Mouse (Mus musculus): Measurements from ENCODE around the gene Nop16. TPM values are rescaled to one million over a fixed set of nuclear protein-coding genes. Genes with fewer than 3 reads are reported as not detected.
"Not testable (repeated sequence)": the region's sequence is repeated elsewhere in the genome, so short reads cannot be mapped to it uniquely, and the experiment has no call there.

Gene Nop16
- polyA plus RNA-seq (2016; fragmentation: Nextera tagmentation; extraction: Ambion mirVana) = 58.0 and 66.2 TPM in 2 replicates

GRCm38 (mm10) chr13:54589996-54590951 is at the start of gene Nop16, which contains the start of gene Higd2a:
Nop16 (minus strand) TSS chr13:54590090.
Higd2a (plus strand) TSS chr13:54590207.
- H3K9ac ChIP-seq = peak within 1 kb of the TSS; percentile 74

DNA sequence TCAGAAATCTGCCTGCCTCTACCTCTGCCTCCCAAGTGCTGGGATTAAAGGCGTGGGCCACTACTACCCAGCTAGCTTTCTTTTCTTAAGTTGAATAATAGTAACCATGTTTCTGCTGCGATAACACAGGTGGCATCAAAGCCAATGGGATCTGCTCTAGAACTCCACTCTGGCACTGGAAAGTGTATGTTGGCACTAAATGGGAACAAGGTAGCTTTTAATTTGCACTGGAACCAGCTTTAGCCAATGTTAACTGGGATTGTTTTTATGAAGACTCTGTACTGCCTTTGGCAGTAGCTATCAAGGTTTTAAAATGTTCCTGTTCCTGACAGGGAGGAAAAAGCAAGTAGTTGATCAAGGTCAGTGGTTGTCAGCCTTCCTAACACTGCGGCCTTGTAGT is 45.1 kb upstream of the Nop16 start:
- 98% methylated on average over 3 of the region's 3 CpGs for WGBS
- no peak for ATAC-seq (ENCODE audit: low FRiP score, low read depth)
- Histone ChIP-seq H3K36me3 (peaks cover 21% of the 10 kb centered on the region), H3K27ac (no peak overlapping the region), H3K9me3 (no peaks in the 10 kb centered on the region), H3K9ac (no peak overlapping the region), H3K4me2 (replicated peaks) (no peak overlapping the region), H3K4me1 (no peaks in the 10 kb centered on the region), H3K27me3 (replicated peaks) (no peaks in the 10 kb centered on the region), H3K4me3 (no peak overlapping the region)

More at GRCm38 (mm10) chr13:54589996-54590951, at the start of gene Nop16, which contains the start of gene Higd2a:
- Histone ChIP-seq H3K4me1 (peaks cover 8% of the 10 kb centered on the region), H3K9me3 (no peaks in the 10 kb centered on the region), H3K4me2 (replicated peaks) (peak within 1 kb of the TSS; percentile 76), H3K4me3 (peak within 1 kb of the TSS; percentile 66), H3K36me3 (peaks cover 35% of the 10 kb centered on the region), H3K27ac (peak within 1 kb of the TSS; percentile 34; the same call in 1 of the 2 replicates), H3K27me3 (replicated peaks) (no peaks in the 10 kb centered on the region)
- ATAC-seq (ENCODE audit: low FRiP score, low read depth) = peak; percentile 98
- WGBS = under 1% methylated on average over 51 of the region's 51 CpGs

DNA sequence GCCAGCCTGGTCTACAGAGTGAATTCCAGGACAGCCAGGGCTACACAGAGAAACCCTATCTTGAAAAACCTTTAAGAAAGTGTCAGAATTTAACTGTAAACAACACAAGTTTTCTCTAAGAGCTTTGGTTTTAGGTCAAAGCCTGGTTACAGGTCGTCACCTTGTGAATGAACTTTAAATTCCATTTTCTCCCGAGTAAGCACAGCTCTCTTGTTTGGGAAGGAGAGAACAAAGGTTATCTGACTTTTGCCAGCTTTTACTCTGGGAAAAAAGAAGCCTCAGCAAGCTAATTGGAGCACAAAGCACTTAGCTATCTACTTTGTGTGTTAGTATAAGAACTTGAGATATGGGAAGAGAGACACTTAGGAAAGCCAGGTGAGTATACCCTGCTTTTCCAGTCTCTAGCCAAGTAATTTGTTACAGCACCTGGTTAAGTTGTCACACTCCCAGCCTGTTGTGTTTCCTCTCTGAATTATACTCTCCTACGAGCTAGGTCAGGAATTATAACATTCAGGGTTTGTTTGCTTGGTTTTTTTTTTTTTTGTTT is 42.9 kb upstream of the Nop16 start:
- Histone ChIP-seq H3K9me3 (no peaks in the 10 kb centered on the region), H3K4me2 (replicated peaks) (no peak overlapping the region), H3K9ac (no peak overlapping the region), H3K4me3 (no peak overlapping the region), H3K36me3 (peaks cover 5% of the 10 kb centered on the region), H3K27ac (no peak overlapping the region), H3K4me1 (no peaks in the 10 kb centered on the region), H3K27me3 (replicated peaks) (no peaks in the 10 kb centered on the region)
- WGBS = 74% methylated on average over 3 of the region's 3 CpGs
- ATAC-seq (ENCODE audit: low FRiP score, low read depth) = no peak

- no peak overlapping the region for H3K4me2 ChIP-seq (replicated peaks)
- no peak overlapping the region for H3K27ac ChIP-seq
- peaks cover 3% of the 10 kb centered on the region; the same call in 1 of the 2 replicates for H3K36me3 ChIP-seq
- no peaks in the 10 kb centered on the region for H3K9me3 ChIP-seq
- no peaks in the 10 kb centered on the region for H3K4me1 ChIP-seq
- no peak for ATAC-seq (ENCODE audit: low FRiP score, low read depth)
- 90% methylated on average over 4 of the region's 4 CpGs for WGBS
- no peak overlapping the region for H3K9ac ChIP-seq
- no peaks in the 10 kb centered on the region for H3K27me3 ChIP-seq (replicated peaks)
- no peak overlapping the region for H3K4me3 ChIP-seq
These were observed 39.2 kb upstream of the Nop16 start for GRCm38 (mm10) chr13:54629128-54629527.

GRCm38 (mm10) chr13:54621960-54622521 is 32.2 kb upstream of the Nop16 start:
- Histone ChIP-seq H3K9me3 (no peaks in the 10 kb centered on the region), H3K27ac (peak overlapping the region; percentile 66; the same call in 1 of the 2 replicates), H3K27me3 (replicated peaks) (no peaks in the 10 kb centered on the region), H3K4me2 (replicated peaks) (peak overlapping the region; percentile 90), H3K9ac (peak overlapping the region; percentile 93), H3K4me3 (peak overlapping the region; percentile 94), H3K36me3 (no peaks in the 10 kb centered on the region), H3K4me1 (peaks cover 11% of the 10 kb centered on the region)
- WGBS = 2% methylated on average over 27 of the region's 27 CpGs
- ATAC-seq (ENCODE audit: low FRiP score, low read depth) = peak; percentile 57

DNA sequence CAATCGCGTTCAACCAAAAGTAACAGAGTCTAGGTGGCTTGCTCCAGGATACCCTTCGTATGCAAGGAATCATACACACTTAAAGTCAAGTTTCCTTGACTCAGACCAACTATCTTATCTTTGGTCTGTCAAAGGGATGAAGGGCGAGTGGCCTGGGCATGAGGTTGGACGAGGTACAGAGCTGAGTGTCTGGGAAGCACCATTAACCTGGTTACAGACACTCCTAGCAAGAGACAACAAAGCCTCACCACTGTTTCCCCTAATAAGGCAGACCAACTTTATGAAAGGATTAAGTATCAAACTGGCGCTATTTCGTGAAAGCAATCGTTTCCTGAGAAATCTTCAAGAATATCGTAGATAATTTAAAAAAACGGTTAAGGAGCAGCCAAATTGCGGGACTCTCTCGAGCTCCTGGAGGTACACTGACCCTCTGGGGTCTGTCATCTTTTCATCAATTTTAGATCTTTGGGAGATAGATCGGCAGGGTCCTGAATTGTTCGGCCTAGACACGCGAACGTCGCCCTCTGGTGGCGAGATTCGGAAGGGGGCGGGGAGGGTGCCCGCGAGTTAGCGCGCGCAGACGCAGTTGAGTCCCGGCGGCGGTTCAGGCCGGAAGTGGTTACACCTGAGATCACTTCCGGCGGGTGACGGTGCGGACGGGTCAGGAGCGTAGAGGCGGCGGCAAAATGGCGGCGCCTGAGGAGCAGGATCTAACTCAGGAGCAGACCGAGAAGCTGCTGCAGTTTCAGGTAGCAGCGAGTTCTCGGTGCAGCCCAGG is 31.5 kb upstream of the Nop16 start, which contains the start of gene Faf2:
Faf2 (plus strand) TSS at position 630 of the 778 bp plus-strand sequence.
- peak within 1 kb of the TSS; percentile 94 for H3K4me3 ChIP-seq

DNA sequence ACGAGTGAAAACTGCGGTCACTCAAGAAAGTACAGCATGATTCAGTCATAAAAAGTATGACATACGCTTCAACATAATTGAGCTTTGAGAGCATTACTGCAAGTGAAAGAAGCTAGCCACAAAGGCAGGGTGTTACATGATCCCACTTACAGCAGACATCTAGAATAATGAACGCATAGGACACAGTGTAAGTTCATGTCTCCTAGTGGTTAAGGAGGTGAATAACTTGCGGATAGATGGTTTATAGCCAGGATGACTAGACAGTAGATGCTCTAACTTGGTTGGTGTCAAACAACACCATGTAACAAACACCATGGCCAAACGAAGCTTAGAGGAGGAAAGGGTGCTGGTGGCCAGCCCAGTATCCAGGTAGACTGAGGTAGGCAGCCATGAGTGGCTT is 27.1 kb upstream of the Nop16 start:
- H3K4me3 ChIP-seq = no peak overlapping the region
- no peaks in the 10 kb centered on the region for H3K4me1 ChIP-seq
- no peak overlapping the region for H3K4me2 ChIP-seq (replicated peaks)
- H3K27ac ChIP-seq = no peak overlapping the region
- H3K27me3 ChIP-seq (replicated peaks) = no peaks in the 10 kb centered on the region
- H3K9me3 ChIP-seq = no peaks in the 10 kb centered on the region
- no peak overlapping the region for H3K9ac ChIP-seq
- ATAC-seq (ENCODE audit: low FRiP score, low read depth) = no peak
- no peaks in the 10 kb centered on the region for H3K36me3 ChIP-seq
- 74% methylated on average over 6 of the region's 6 CpGs for WGBS

More for the DNA sequence above, 31.5 kb upstream of the Nop16 start, which contains the start of gene Faf2:
- Histone ChIP-seq H3K27me3 (replicated peaks) (no peaks in the 10 kb centered on the region), H3K9ac (peak within 1 kb of the TSS; percentile 93), H3K4me1 (peaks cover 11% of the 10 kb centered on the region), H3K27ac (peak within 1 kb of the TSS; percentile 66; the same call in 1 of the 2 replicates), H3K4me2 (replicated peaks) (peak within 1 kb of the TSS; percentile 90), H3K36me3 (no peaks in the 10 kb centered on the region), H3K9me3 (no peaks in the 10 kb centered on the region)
- 12% methylated on average over 44 of the region's 44 CpGs for WGBS
- peak; percentile 98 for ATAC-seq (ENCODE audit: low FRiP score, low read depth)

GRCm38 (mm10) chr13:54616307-54616706 is 26.4 kb upstream of the Nop16 start:
- H3K4me1 ChIP-seq = no peaks in the 10 kb centered on the region; the same call in 1 of the 2 replicates
- no peak overlapping the region for H3K9ac ChIP-seq
- no peak for ATAC-seq (ENCODE audit: low FRiP score, low read depth)
- H3K4me3 ChIP-seq = no peak overlapping the region
- H3K27ac ChIP-seq = no peak overlapping the region
- H3K4me2 ChIP-seq (replicated peaks) = no peak overlapping the region
- no peaks in the 10 kb centered on the region for H3K9me3 ChIP-seq
- H3K36me3 ChIP-seq = no peaks in the 10 kb centered on the region
- no peaks in the 10 kb centered on the region for H3K27me3 ChIP-seq (replicated peaks)
- WGBS = 85% methylated on average over 8 of the region's 8 CpGs

DNA sequence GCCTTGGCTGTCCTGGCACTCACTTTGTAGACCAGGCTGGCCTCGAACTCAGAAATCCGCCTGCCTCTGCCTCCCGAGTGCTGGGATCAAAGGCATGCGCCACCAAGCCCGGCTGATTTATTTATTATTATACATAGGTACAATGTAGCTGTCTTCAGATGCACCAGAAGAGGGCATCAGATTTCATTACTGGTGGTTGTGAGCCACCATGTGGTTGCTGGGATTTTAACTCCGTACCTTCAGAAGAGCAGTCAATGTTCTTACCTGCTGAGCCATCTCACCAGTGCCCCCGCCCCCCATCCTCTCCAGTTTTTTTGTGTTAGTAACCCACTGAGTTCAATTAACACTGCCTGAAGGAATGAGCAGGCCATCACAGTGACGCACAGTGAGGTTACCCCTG is 23.3 kb upstream of the Nop16 start:
- ATAC-seq (ENCODE audit: low FRiP score, low read depth); H3K4me2 ChIP-seq (replicated peaks); H3K27ac ChIP-seq; H3K4me3 ChIP-seq; H3K9me3 ChIP-seq; H3K36me3 ChIP-seq; H3K27me3 ChIP-seq (replicated peaks); H3K9ac ChIP-seq: not testable (repeated sequence)
- H3K4me1 ChIP-seq = peaks cover 20% of the 10 kb centered on the region
- WGBS = 89% methylated on average over 8 of the region's 8 CpGs

GRCm38 (mm10) chr13:54610972-54611754 is 21.3 kb upstream of the Nop16 start, which contains the start of gene Cltb:
Cltb (minus strand) TSS chr13:54611344.
- Histone ChIP-seq H3K4me3 (peak within 1 kb of the TSS; percentile 59), H3K9me3 (no peaks in the 10 kb centered on the region), H3K4me2 (replicated peaks) (peak within 1 kb of the TSS; percentile 97), H3K4me1 (peaks cover 20% of the 10 kb centered on the region), H3K27ac (no peak within 1 kb of the TSS), H3K27me3 (replicated peaks) (no peaks in the 10 kb centered on the region), H3K9ac (peak within 1 kb of the TSS; percentile 79), H3K36me3 (no peaks in the 10 kb centered on the region)
- WGBS = 1% methylated on average over 66 of the region's 66 CpGs
- ATAC-seq (ENCODE audit: low FRiP score, low read depth) = peak; percentile 67

GRCm38 (mm10) chr13:54610613-54610971 is 20.7 kb upstream of the Nop16 start:
- peak overlapping the region; percentile 79 for H3K9ac ChIP-seq
- H3K9me3 ChIP-seq = no peaks in the 10 kb centered on the region
- H3K27me3 ChIP-seq (replicated peaks) = no peaks in the 10 kb centered on the region
- peaks cover 20% of the 10 kb centered on the region for H3K4me1 ChIP-seq
- H3K36me3 ChIP-seq = no peaks in the 10 kb centered on the region
- no peak overlapping the region for H3K27ac ChIP-seq
- no peak for ATAC-seq (ENCODE audit: low FRiP score, low read depth)
- peak overlapping the region; percentile 59 for H3K4me3 ChIP-seq
- 9% methylated on average over 13 of the region's 13 CpGs for WGBS
- H3K4me2 ChIP-seq (replicated peaks) = peak overlapping the region; percentile 97

Measured in neural tube, embryonic 12.5 days (tissue).